Mouse (Mus musculus): ENCODE measurements around the gene Tedc1. TPM values are rescaled to one million over a fixed set of nuclear protein-coding genes. Genes with fewer than 3 reads are reported as not detected.
A peak's percentile ranks its signal among the peaks of the same experiment; 100 is the strongest.

Tedc1 gene
- polyA plus RNA-seq, 1 experiment from 2014 or later = 58.0 TPM

- H3K27me3 ChIP-seq (ENCODE audit: low read depth, poor library complexity, severe bottlenecking) = peaks cover 40% of the 10 kb centered on the region
- peak; percentile 55 for DNase-seq (ENCODE audit: low spot score)
- H3K4me3 ChIP-seq = peak overlapping the region; percentile 75
- H3K4me1 ChIP-seq = peaks cover 88% of the 10 kb centered on the region
- 24% methylated on average over 15 of the region's 15 CpGs for WGBS
- peaks cover 48% of the 10 kb centered on the region for H3K36me3 ChIP-seq
- no peaks in the 10 kb centered on the region for H3K9me3 ChIP-seq (replicated peaks)
- H3K27ac ChIP-seq (replicated peaks) = peak overlapping the region; percentile 95
Measured at GRCm38 (mm10) chr12:113142021-113142975, 13.9 kb upstream of the Tedc1 start.

DNA sequence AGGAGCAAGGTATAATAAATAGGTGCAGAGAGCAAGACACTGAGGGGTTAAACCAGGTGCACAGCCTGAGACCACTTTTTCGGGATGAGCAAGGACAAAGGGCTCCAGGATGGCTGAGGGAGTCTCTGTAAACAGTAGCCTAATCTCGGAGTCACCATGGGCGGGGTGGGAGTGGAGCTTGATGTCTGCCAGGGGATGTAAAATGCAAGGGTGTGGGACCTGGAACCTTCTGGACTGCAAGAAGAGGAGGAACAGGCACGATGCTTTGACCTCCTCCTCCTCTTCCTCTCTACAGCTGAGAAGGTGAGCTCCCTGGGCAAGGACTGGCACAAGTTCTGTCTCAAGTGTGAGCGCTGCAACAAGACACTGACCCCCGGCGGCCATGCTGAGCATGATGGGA, 13.1 kb upstream of the Tedc1 start:
- no peak for DNase-seq (ENCODE audit: low spot score)
- Histone ChIP-seq H3K4me3 (peak overlapping the region; percentile 75), H3K27me3 (ENCODE audit: low read depth, poor library complexity, severe bottlenecking) (peaks cover 49% of the 10 kb centered on the region), H3K27ac (replicated peaks) (peak overlapping the region; percentile 95), H3K4me1 (peaks cover 86% of the 10 kb centered on the region), H3K36me3 (peaks cover 40% of the 10 kb centered on the region), H3K9me3 (replicated peaks) (no peaks in the 10 kb centered on the region)
- 69% methylated on average over 7 of the region's 7 CpGs for WGBS

GRCm38 (mm10) chr12:113144001-113144756, 12.0 kb upstream of the Tedc1 start:
- peak; percentile 55 for DNase-seq (ENCODE audit: low spot score)
- peaks cover 59% of the 10 kb centered on the region for H3K27me3 ChIP-seq (ENCODE audit: low read depth, poor library complexity, severe bottlenecking)
- 79% methylated on average over 20 of the region's 20 CpGs for WGBS

GRCm38 (mm10) chr12:113144886-113145285, 11.3 kb upstream of the Tedc1 start:
- H3K27ac ChIP-seq (replicated peaks) = no peak overlapping the region
- WGBS = 94% methylated on average over 16 of the region's 16 CpGs
- no peak overlapping the region for H3K4me3 ChIP-seq
- peaks cover 66% of the 10 kb centered on the region for H3K27me3 ChIP-seq (ENCODE audit: low read depth, poor library complexity, severe bottlenecking)
- no peak for DNase-seq (ENCODE audit: low spot score)
- peaks cover 84% of the 10 kb centered on the region for H3K4me1 ChIP-seq
- no peaks in the 10 kb centered on the region for H3K9me3 ChIP-seq (replicated peaks)
- H3K36me3 ChIP-seq = peaks cover 31% of the 10 kb centered on the region

More at GRCm38 (mm10) chr12:113144001-113144756, 12.0 kb upstream of the Tedc1 start:
- Histone ChIP-seq H3K4me3 (no peak overlapping the region), H3K9me3 (replicated peaks) (no peaks in the 10 kb centered on the region), H3K36me3 (peaks cover 31% of the 10 kb centered on the region), H3K27ac (replicated peaks) (no peak overlapping the region), H3K4me1 (peaks cover 86% of the 10 kb centered on the region)

- peaks cover 77% of the 10 kb centered on the region for H3K4me1 ChIP-seq
- no peak for DNase-seq (ENCODE audit: low spot score)
- WGBS = 89% methylated on average over 5 of the region's 5 CpGs
Measured at GRCm38 (mm10) chr12:113145591-113145990, 10.6 kb upstream of the Tedc1 start.

GRCm38 (mm10) chr12:113146112-113147057, 9.8 kb upstream of the Tedc1 start, which contains the start of gene Crip1:
Crip1 (plus strand) TSS chr12:113146316.
- no peaks in the 10 kb centered on the region for H3K9me3 ChIP-seq (replicated peaks)
- peak within 1 kb of the TSS; percentile 42 for H3K4me3 ChIP-seq
- peaks cover 74% of the 10 kb centered on the region for H3K4me1 ChIP-seq
- 6% methylated on average over 45 of the region's 45 CpGs for WGBS
- H3K27ac ChIP-seq (replicated peaks) = peak within 1 kb of the TSS; percentile 55; the same call in 1 of the 2 replicates
- peaks cover 75% of the 10 kb centered on the region for H3K27me3 ChIP-seq (ENCODE audit: low read depth, poor library complexity, severe bottlenecking)
- DNase-seq (ENCODE audit: low spot score) = peak; percentile 82
- peaks cover 31% of the 10 kb centered on the region for H3K36me3 ChIP-seq

More at GRCm38 (mm10) chr12:113145591-113145990, 10.6 kb upstream of the Tedc1 start:
- no peak overlapping the region for H3K4me3 ChIP-seq
- peaks cover 31% of the 10 kb centered on the region for H3K36me3 ChIP-seq
- H3K9me3 ChIP-seq (replicated peaks) = no peaks in the 10 kb centered on the region
- peaks cover 73% of the 10 kb centered on the region for H3K27me3 ChIP-seq (ENCODE audit: low read depth, poor library complexity, severe bottlenecking)
- H3K27ac ChIP-seq (replicated peaks) = no peak overlapping the region

GRCm38 (mm10) chr12:113147481-113147880, 8.7 kb upstream of the Tedc1 start:
- WGBS = 89% methylated on average over 8 of the region's 8 CpGs

GRCm38 (mm10) chr12:113148381-113149035, 7.7 kb upstream of the Tedc1 start:
- H3K27ac ChIP-seq (replicated peaks) = peak overlapping the region; percentile 5; the same call in 1 of the 2 replicates
- no peak for DNase-seq (ENCODE audit: low spot score)
- WGBS = 42% methylated on average over 16 of the region's 16 CpGs
- H3K27me3 ChIP-seq (ENCODE audit: low read depth, poor library complexity, severe bottlenecking) = peaks cover 79% of the 10 kb centered on the region
- H3K36me3 ChIP-seq = peaks cover 24% of the 10 kb centered on the region
- H3K4me3 ChIP-seq = no peak overlapping the region
- H3K4me1 ChIP-seq = peaks cover 66% of the 10 kb centered on the region
- H3K9me3 ChIP-seq (replicated peaks) = no peaks in the 10 kb centered on the region

More at GRCm38 (mm10) chr12:113147481-113147880, 8.7 kb upstream of the Tedc1 start:
- DNase-seq (ENCODE audit: low spot score) = no peak
- Histone ChIP-seq H3K4me3 (no peak overlapping the region), H3K9me3 (replicated peaks) (no peaks in the 10 kb centered on the region), H3K36me3 (peaks cover 31% of the 10 kb centered on the region), H3K27me3 (ENCODE audit: low read depth, poor library complexity, severe bottlenecking) (peaks cover 76% of the 10 kb centered on the region), H3K27ac (replicated peaks) (peak overlapping the region; percentile 55; the same call in 1 of the 2 replicates), H3K4me1 (peaks cover 74% of the 10 kb centered on the region)

GRCm38 (mm10) chr12:113149341-113149740, 6.9 kb upstream of the Tedc1 start:
- Histone ChIP-seq H3K9me3 (replicated peaks) (no peaks in the 10 kb centered on the region), H3K36me3 (peaks cover 15% of the 10 kb centered on the region), H3K27me3 (ENCODE audit: low read depth, poor library complexity, severe bottlenecking) (peaks cover 87% of the 10 kb centered on the region), H3K27ac (replicated peaks) (no peak overlapping the region), H3K4me3 (no peak overlapping the region), H3K4me1 (peaks cover 59% of the 10 kb centered on the region)
- WGBS = 70% methylated on average over 4 of the region's 4 CpGs
- DNase-seq (ENCODE audit: low spot score) = no peak

DNA sequence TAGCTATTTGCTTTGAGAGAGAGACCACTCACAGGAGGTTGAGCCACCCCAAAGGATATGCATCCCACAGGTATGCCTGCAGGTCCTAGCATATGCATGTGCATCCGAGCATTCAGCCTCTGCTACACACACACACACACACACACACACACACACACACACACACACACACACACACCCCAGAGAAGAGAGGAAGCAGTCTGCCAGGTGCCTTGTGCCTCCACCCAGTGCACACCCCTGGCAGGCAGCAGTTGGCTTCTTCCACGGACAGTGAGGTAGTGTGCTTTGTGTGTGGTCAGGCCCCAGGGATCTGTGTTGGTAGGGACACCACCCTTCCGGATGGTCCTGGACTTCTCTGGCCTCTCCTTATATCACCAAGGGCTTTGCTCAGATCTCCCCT, 6.3 kb upstream of the Tedc1 start:
- H3K4me3 ChIP-seq = no peak overlapping the region
- H3K36me3 ChIP-seq = peaks cover 10% of the 10 kb centered on the region
- no peak for DNase-seq (ENCODE audit: low spot score)
- H3K9me3 ChIP-seq (replicated peaks) = no peaks in the 10 kb centered on the region
- H3K4me1 ChIP-seq = peaks cover 61% of the 10 kb centered on the region
- H3K27me3 ChIP-seq (ENCODE audit: low read depth, poor library complexity, severe bottlenecking) = peaks cover 93% of the 10 kb centered on the region
- no peak overlapping the region for H3K27ac ChIP-seq (replicated peaks)
- 81% methylated on average over 3 of the region's 3 CpGs for WGBS

DNA sequence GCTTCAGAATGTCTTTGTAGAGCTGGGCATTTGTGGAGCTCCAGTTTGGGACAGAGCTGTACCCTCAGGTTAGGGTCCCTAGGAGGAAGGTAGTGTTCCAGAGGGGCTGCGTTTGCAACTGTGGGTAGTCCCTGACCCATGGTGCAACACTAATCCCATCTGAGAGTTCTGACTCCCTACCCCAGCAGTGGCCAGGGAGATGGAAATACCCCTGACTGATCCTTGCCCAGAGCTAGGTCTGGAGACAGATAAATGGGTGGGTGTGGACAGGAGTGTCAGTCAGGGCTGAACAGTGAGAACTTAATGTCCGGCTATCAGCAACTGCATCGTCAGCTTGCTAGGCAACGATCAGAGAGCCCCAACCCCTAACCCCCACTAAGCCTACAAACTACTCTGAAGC, 5.6 kb upstream of the Tedc1 start:
- Histone ChIP-seq H3K36me3 (peaks cover 3% of the 10 kb centered on the region), H3K4me3 (no peak overlapping the region), H3K27ac (replicated peaks) (no peak overlapping the region), H3K27me3 (ENCODE audit: low read depth, poor library complexity, severe bottlenecking) (peaks cover 95% of the 10 kb centered on the region), H3K9me3 (replicated peaks) (no peaks in the 10 kb centered on the region), H3K4me1 (peaks cover 67% of the 10 kb centered on the region)
- WGBS = 92% methylated on average over 4 of the region's 4 CpGs
- no peak for DNase-seq (ENCODE audit: low spot score)
